Mouse (Mus musculus) C2C12 (cell line): ENCODE results near the gene Anxa9. TPM values are rescaled to one million over a fixed set of nuclear protein-coding genes. Genes with fewer than 3 reads are reported as not detected.

Experiments
- H3K27me3 ChIP-seq: one replicate; pipeline ENCODE4 v1.6.1; 2011; ENCODE audit not compliant: control insufficient read depth, insufficient read depth, insufficient read length
- H3K36me3 ChIP-seq: one replicate; pipeline ENCODE4 v1.6.1; 2011; ENCODE audit not compliant: control insufficient read depth, insufficient read depth
- H3K4me3 ChIP-seq: one replicate; pipeline ENCODE4 v1.5.1; 2011; ENCODE audit warnings: mild to moderate bottlenecking, control low read depth; ENCODE audit not compliant: poor library complexity, insufficient read depth, severe bottlenecking
- H3K79me2 ChIP-seq: one replicate; pipeline ENCODE4 v1.6.1; 2011; ENCODE audit not compliant: control insufficient read depth, insufficient read depth
- H3K79me3 ChIP-seq: one replicate; pipeline ENCODE4 v1.6.1; 2011; ENCODE audit warnings: low read depth, control low read depth
- H3ac ChIP-seq: one replicate; pipeline ENCODE3; 2011; ENCODE audit warnings: low read depth; ENCODE audit not compliant: control insufficient read depth, insufficient read length
- CEBPB ChIP-seq: IDR thresholded peaks from one replicate; pipeline ENCODE4 v1.6.1; 2011; ENCODE audit warnings: low read depth, mild to moderate bottlenecking, control low read depth, moderate library complexity
- CTCF ChIP-seq: IDR thresholded peaks from one replicate; pipeline ENCODE4 v1.5.1; 2011; ENCODE audit not compliant: control insufficient read depth, insufficient read depth, insufficient read length
- FOSL1 ChIP-seq: IDR thresholded peaks from one replicate; pipeline ENCODE4 v1.8.0; 2011; ENCODE audit warnings: mild to moderate bottlenecking, low read length; ENCODE audit not compliant: poor library complexity, insufficient read depth, severe bottlenecking
- MAX ChIP-seq: IDR thresholded peaks from one replicate; pipeline ENCODE4 v1.6.1; 2011; ENCODE audit warnings: mild to moderate bottlenecking, control low read depth
- MYOD1 ChIP-seq: IDR thresholded peaks from one replicate; pipeline ENCODE4 v1.6.1; 2011; ENCODE audit warnings: low read depth; ENCODE audit not compliant: control insufficient read depth, insufficient read length
- MYOG ChIP-seq: IDR thresholded peaks from one replicate; pipeline ENCODE4 v1.6.1; 2011; ENCODE audit not compliant: control insufficient read depth, insufficient read length; ENCODE audit errors: extremely low read depth
- USF1 ChIP-seq: IDR thresholded peaks from one replicate; pipeline ENCODE4 v1.6.1; 2011; ENCODE audit warnings: low read depth, mild to moderate bottlenecking, control low read depth, moderate library complexity
- polyA plus RNA-seq: library from polyadenylated mRNA; unstranded; fragments of >200 nt; fragmentation: generic; extraction: Trizol; gene quantifications from one replicate; pipeline ENCODE4 v1.2.1, GENCODE M21; 2012; ENCODE audit warnings: missing spikeins

Gene Anxa9
- polyA plus RNA-seq, 1 experiment = 1.6 TPM

DNA sequence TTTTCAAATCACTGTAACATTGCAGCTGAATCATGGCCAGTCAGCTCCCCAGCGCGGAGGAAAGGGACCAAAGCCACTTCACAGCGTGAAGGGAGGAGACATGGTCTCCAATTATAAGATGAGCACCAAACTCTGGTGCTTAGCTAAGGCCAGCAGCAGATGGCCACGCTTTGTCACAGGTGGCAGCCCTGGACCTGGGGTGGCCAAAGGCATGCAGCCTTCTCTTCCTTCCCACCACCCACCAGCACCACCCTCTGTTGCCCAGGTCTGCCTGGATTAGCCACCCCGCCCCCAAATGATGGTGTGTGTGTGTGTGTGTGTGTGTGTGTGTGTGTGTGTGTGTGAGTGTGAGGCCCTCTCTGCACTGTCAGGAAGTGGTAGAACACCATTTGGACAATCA lies 33.5 kb downstream of the Anxa9 start:
- Histone ChIP-seq H3K36me3 (no peaks in the 10 kb centered on the region), H3K4me3 (no peak overlapping the region), H3ac (no peak overlapping the region), H3K79me2 (peaks cover 36% of the 10 kb centered on the region), H3K27me3 (no peaks in the 10 kb centered on the region), H3K79me3 (peaks cover 3% of the 10 kb centered on the region)
- no peak for TF ChIP-seq USF1
- TF ChIP-seq MYOG = no peak

DNA sequence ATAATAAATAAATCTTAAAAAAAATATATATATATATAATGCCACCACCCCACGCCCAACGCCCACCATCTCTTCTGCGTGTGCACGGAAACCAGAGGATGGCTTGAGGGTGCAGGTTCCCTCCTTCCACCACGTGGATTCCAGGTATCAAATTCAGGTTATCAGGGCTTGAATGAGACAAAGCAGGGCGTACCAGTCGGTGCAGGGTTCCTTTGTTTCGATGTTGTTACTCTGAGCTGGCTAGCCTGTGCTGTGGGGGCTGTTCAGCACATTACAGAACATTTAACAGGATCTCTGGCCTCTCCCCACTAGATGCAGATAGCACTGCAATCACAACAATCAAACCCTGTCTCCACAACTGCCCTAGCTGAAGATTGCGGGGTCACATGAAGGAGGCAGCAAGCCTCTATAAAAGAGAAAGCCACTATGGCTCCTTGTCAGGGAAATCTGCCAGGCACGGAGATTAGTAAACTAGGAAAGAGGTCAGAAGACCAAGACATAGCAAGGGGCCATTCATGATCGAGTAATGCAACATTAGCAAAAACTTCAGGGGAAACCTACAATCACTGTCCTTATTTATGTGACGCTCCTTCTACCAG lies 36.1 kb downstream of the Anxa9 start:
- Histone ChIP-seq H3K4me3 (no peak overlapping the region), H3K36me3 (peaks cover 14% of the 10 kb centered on the region), H3K27me3 (no peaks in the 10 kb centered on the region), H3K79me3 (peaks cover 3% of the 10 kb centered on the region), H3ac (no peak overlapping the region), H3K79me2 (peaks cover 20% of the 10 kb centered on the region)
- TF ChIP-seq CTCF = no peak
- TF ChIP-seq FOSL1 = no peak
- no peak for TF ChIP-seq USF1
- TF ChIP-seq MAX = no peak

DNA sequence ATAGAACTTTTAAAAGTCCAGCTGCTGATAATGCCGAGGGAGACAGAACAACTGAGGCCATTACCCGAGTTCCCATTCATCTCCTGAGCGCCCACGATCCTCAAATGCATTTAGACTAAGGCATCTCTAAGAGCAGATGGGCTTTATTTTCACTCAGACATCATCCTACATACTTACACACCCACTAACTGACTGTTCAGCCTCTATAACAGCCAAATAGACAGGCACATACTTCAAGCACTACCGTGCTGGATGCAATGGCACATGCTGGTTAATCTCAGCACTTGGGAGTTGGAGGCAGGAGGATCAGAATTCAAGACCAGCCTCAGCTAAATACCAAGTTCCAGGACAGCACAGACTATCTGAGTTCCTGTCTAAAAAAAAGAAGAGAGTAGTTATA lies 37.2 kb downstream of the Anxa9 start:
- Histone ChIP-seq H3ac (no peak overlapping the region), H3K4me3 (no peak overlapping the region), H3K36me3 (peaks cover 18% of the 10 kb centered on the region), H3K79me2 (peaks cover 11% of the 10 kb centered on the region), H3K79me3 (no peaks in the 10 kb centered on the region), H3K27me3 (no peaks in the 10 kb centered on the region)
- TF ChIP-seq FOSL1 (no peak), MAX (no peak), CTCF (no peak), MYOD1 (no peak), USF1 (no peak), CEBPB (no peak)

DNA sequence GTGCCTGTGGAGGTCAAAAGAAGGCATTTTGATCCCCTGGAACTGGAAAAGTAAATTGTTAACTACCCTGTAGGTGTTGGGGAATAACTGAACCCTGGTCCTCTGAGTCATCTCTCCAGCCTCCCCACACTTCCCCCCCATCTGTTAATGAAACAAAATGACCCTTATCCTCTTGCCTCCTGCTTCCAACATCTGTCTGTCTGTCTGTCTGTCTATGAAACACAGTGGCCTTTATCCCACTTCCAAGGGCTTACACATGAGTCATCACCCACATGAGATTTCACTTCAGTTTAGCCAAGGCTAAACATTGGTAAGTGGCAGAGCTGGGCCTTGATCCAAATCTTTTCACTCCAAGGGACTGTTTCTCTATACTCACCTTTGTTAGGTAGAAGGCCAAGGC lies 39.1 kb downstream of the Anxa9 start:
- Histone ChIP-seq H3ac (no peak overlapping the region), H3K79me3 (no peaks in the 10 kb centered on the region), H3K4me3 (no peak overlapping the region), H3K79me2 (peaks cover 5% of the 10 kb centered on the region), H3K36me3 (peaks cover 21% of the 10 kb centered on the region), H3K27me3 (no peaks in the 10 kb centered on the region)
- TF ChIP-seq CEBPB (no peak), MYOG (no peak), MYOD1 (no peak), FOSL1 (no peak), USF1 (no peak), CTCF (no peak), MAX (no peak)

DNA sequence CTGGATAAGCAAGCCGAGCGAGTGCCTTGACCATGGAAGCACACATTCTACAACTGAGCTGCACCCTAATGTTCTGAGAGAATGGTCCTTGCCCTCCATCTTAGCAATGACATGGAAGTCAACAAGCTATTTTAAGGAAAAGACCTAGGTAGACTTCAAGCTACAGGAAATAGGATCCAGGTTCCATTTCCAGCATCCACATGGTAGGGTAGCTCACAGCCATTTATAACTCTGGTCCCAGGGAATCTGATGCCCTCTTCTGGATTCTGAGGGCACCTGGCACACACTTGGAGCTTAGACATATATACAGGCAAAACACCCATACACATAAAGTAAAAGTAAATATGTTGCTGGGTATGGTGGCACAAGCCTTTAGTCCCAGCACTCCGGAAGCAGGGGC lies 40.9 kb downstream of the Anxa9 start:
- H3K36me3 ChIP-seq = peaks cover 30% of the 10 kb centered on the region

DNA sequence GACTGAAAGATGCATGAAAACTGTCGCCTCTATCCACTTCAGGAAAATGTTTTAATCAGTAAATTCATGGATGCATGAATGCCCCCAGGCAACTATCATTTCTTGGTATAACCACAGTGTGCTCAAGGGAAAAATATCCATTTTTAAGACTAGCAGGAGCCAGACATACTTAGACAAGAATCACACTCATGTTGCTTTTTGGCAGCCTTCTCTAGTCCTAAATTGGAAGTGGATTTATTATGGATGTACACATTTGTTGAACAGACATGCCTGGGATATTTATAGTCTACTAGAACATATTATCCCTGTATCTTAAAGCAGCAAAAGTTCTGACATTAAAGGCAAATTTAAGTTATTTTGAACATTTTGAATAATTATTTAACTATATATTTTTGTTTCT lies 42.3 kb downstream of the Anxa9 start:
- TF ChIP-seq USF1 = no peak
- TF ChIP-seq CEBPB = no peak
- no peak for TF ChIP-seq FOSL1
- no peak for TF ChIP-seq MYOG
- TF ChIP-seq MAX = no peak
- no peak for TF ChIP-seq MYOD1
- TF ChIP-seq CTCF = no peak
- peaks cover 33% of the 10 kb centered on the region for H3K36me3 ChIP-seq

More for the DNA sequence above, 40.9 kb downstream of the Anxa9 start:
- Histone ChIP-seq H3K79me3 (no peaks in the 10 kb centered on the region), H3ac (no peak overlapping the region), H3K27me3 (no peaks in the 10 kb centered on the region), H3K79me2 (no peaks in the 10 kb centered on the region), H3K4me3 (no peak overlapping the region)
- TF ChIP-seq CTCF = no peak
- TF ChIP-seq FOSL1 = no peak
- TF ChIP-seq MYOD1 = no peak

More for the DNA sequence above, 42.3 kb downstream of the Anxa9 start:
- no peak overlapping the region for H3K4me3 ChIP-seq
- no peaks in the 10 kb centered on the region for H3K79me3 ChIP-seq
- no peaks in the 10 kb centered on the region for H3K79me2 ChIP-seq
- H3K27me3 ChIP-seq = no peaks in the 10 kb centered on the region
- H3ac ChIP-seq = no peak overlapping the region
